Mouse (Mus musculus): ENCODE measurements around the gene Auh.

DNA sequence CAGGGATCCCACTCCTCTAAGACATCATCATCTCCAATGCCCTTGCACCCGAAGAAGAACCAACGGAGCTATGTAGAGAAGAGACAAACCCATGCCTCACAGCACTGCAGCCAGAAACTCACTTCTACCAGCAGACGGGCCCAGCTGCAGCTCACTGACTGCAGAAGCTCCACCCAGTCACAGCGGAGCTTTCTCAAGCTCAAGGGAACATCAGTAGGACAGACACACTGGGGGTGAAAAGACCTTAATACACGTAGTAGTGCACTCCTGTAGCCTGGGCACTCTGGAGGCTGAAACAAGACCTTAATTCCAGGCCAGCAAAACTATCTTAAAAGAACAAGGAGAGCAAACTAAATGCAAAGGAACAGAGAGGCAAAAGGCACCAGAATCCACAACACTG, 5.0 kb downstream of the Auh start:
- TF ChIP-seq CTCF (IDR thresholded peaks at IDR 0.05; ENCODE audit: low read depth, low read length) (no peak), GATA1 (IDR thresholded peaks at IDR 0.05; ENCODE audit: borderline replicate concordance, low read length) (no peak)

All from G1E (cell line).